Mouse (Mus musculus) brain, adult 10 weeks (tissue): ENCODE data around the gene Sp9. TPM values are rescaled to one million over a fixed set of nuclear protein-coding genes. Genes with fewer than 3 reads are reported as not detected.

ENCODE experiments used
- polyA plus RNA-seq: library from polyadenylated mRNA; stranded (reverse); fragments of 350-450 nt; fragmentation: Illumina TruSeq; extraction: RNeasy Lipid Tissue Mini Kit (QIAGEN cat#74804); gene quantifications from one replicate; pipeline ENCODE4 v1.2.3, GENCODE M21; 2015; ENCODE audit warnings: low read depth, low replicate concordance

Gene Sp9
- polyA plus RNA-seq, result 1.7 TPM

GRCm38 (mm10) chr2:73271459-73272161 lies at the start of gene Sp9:
TSS of gene Sp9 (plus strand) at chr2:73271925.

GRCm38 (mm10) chr2:73312152-73313116 lies 40.7 kb downstream of the Sp9 start, which contains the start of the genes Scrn3 and Cir1:
TSS of gene Scrn3 (plus strand) at chr2:73312601.
TSS of gene Cir1 (minus strand) at chr2:73312701.

Other genes starting within 250 kb of the Sp9 start
- gene Ola1, start 53.0 kb upstream of the Sp9 start, polyA plus RNA-seq, result 148 TPM
- gene Scrn3, start 40.7 kb downstream of the Sp9 start, polyA plus RNA-seq, result 33.6 TPM
- gene Cir1, start 40.8 kb downstream of the Sp9 start, polyA plus RNA-seq, result 30.4 TPM
- 37.1 TPM for gene Gpr155, start 114.6 kb downstream of the Sp9 start, polyA plus RNA-seq